Mouse (Mus musculus) urinary bladder, postnatal 14 days (tissue): ENCODE results near the gene 1700093K21Rik.
"Not testable (repeated sequence)": the region's sequence is repeated elsewhere in the genome, so short reads cannot be mapped to it uniquely, and the experiment has no call there.

Source experiments
- DNase-seq: peaks from one replicate; pipeline ENCODE4 v3.0.0; 2021; ENCODE audit warnings: low spot score

1700093K21Rik gene

DNA sequence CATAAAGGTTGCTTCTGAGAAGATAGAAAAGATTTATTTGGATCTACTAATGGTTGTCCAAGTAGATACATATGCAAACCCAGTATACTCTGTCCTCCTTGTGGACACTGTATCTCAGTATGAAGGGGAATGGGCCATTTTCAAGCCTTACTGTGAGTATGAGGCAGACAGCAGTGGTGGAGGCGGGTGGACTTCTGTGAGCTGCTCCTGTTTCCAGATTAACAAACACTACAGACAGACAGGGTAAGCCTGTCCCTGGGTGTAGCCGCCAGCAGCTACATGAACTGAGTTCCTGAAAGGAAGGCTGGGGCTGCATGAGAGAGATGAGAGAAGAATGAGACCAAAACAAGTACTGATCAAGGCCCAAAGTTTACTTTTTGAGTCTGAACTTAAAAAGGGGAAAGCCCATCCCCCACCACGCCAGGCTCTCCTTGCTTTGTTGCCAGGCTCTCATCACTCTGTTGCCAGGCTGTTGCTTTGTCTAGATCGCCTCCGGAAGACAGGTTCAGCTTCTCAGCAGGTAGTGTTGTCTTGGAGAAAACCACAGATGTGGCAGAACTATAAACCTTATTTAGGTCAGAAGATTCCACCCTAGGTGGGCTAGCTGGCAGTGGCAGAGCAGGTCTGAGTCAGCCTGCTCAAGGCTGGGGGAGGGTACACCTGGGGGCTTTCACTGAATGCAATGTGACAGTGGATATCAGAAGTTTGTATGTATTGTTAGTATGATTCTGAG is at the start of gene 1700093K21Rik:
Gene 1700093K21Rik, minus strand, starts transcription at position 683 of the 733 bp plus-strand sequence.
- DNase-seq, result no peak

DNA sequence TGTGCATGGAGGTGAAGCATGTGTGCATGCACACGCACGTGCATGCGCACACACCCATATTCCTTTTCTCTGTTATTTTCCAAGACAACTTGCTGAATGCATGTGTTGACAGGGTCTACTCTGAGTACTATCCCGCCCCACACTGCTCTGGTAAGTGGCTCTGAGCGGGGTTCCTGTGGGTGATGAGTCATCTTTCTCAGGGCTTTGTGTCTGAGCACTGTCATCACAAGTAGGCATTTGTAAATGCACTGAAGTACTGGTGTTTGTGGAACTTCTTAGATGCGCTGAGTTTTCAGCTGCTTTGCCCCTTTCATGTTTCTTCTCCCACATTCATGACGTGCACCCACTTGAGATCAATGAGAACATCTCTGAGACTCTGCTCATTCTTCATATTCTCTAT is 49.2 kb upstream of the 1700093K21Rik start:
- no peak for DNase-seq

DNA sequence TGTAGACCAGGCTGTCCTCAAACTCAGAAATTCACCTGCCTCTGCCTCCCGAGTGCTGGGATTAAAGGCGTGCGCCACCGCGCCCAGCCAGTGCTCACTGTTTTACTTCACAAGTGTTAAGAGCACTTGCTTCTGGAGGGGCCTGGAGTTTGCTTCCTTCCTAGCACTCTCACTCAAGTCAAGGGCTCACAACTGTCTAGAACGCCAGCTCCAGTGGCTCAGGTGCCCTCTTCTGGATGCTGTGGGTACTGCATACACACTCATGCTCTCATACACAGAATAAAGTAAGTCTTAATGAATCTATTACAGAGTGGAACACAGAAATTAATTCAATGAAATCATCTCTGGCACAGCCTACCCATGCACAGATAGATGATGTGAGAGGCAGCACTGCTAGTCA is 44.8 kb upstream of the 1700093K21Rik start:
- peak; percentile 77 for DNase-seq

DNA sequence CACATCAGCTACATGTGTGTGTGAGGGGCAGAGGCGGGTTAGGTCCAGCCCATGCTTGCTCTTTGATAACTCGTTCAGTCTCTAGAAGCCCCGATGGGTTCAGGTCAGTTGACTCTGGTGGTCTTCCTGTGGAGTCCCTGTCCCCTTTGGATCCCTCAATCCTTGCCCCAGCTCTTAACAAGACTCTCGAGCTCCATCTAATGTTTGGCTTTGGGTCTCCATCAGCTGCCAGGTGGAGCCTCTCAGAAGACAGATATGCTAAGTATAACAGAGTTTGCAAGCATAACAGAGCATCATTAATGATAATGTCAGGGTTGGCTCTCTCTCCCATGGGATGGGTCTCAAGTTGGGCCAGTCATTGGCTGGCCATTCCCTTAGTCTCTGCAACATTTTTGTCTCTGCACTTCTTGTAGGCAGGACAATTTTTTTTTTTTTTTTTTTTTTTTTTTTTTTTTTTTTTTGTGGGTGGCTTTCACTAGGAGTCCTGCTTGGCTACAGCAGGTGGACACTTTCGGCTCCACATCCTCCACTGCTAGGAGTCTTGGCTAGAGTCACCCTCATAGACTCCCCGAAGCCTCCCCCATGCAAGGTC is 36.2 kb upstream of the 1700093K21Rik start:
- no peak for DNase-seq

DNA sequence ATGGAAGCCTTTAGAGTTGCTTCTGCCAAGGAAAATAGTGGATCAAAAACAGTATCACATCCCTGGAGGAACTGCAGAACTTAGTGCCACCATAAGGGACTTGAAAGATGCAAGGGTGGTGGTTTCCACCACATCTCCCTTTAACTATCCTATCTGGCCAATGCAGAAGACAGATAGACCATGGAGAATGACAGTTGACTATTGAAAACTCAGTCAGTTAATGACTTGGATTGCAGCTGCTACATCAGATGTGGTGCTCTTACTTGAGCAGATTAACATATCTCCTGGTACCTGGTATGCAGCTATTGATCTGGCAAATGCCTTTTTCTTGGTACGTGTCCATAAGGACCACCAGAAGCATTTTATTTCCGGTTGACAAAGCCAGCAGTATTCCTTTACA is 16.5 kb upstream of the 1700093K21Rik start:
- DNase-seq, result no peak

DNA sequence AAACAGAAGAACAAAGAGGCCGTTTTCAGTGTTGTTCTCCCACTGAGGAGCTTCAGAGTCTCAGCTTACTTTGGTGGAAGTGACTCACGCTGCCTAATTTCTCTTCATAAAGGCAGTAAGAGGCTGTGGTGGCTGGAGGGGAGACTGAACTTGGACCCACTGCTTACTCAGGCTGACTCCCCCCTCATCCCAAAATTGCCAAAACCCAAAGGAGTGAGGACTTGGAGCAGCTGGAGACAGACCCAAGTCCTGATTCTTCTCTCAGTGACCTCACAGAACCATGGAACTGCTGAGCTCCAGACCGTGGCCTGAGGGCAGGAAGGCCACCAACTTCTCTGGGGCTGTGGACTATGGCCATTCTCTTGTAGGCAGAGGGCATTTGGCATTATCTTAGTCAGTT is 2.0 kb downstream of the 1700093K21Rik start:
- no peak for DNase-seq

DNA sequence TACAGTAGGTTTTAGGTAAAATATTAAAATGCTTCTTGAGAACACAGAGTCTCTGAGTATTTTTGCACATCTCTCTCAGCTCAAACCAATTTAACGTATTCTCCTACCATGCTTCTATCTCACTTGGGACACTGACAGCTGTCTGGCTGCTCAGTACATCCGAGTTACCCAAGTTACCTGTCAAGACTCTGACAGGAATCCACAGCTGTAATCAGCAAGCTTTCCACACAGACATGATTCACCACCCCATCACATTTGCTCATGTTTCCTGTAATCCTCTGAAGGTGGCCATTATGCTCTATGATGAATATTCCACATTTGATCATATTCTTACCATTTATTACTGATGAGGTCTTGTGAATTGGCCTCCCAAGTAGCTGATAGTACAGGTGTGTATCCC is 5.6 kb downstream of the 1700093K21Rik start:
- no peak for DNase-seq

DNA sequence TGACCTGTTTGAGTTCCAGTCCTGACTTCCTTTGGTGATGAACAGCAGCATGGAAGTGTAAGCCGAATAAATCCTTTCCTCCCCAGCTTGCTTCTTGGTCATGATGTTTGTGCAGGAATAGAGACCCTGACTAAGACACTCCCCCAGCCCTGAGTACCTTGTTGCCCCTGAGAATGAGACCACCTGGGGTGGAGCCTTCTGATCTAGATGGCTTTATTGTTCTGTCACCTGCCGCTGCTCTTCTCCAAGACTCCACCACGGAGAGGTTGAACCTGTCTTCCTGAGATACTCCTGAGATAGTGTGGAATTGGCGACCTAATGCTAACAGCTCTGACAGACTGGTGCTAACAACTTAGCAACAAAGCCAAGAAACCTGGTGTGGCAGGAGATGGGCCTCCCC is 6.2 kb downstream of the 1700093K21Rik start:
- DNase-seq, result not testable (repeated sequence)

DNA sequence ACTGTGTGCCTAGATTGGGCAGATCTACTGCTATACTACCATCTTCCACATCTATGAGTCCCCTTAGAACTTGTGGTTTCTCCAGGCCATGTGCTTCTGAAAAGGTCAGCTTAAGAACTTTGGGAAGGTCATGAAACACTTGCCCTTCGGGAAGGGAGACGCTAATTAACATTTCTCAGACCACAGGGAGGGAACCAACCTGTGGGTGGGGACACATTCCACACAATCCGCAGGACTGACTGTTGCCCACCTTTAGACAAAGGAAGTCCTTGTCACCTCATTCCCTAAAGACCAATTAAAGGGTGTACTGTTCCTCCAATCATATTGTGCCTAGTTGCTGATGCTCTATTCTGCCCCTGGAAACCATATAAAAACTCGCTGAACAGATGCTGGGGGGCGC is 16.2 kb downstream of the 1700093K21Rik start:
- not testable (repeated sequence) for DNase-seq

DNA sequence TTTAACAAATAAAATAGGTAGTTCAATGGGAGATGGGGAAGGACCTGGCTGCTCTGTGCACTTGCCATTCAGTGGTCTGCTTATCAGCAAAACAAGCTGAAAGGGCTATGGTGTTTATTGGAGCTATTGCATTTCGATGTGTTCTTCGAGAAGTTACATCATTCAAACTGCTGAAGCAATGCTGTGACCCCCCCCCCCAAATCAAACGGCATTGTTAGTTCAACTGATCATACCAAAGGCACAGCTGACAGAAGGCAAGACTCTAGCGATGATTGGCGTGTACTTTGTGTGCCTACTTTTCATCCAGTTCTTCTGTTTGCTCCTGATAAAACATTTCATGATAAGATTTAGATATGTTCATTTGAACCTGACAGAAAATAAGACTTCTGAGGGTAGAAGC is 22.3 kb downstream of the 1700093K21Rik start:
- no peak for DNase-seq

DNA sequence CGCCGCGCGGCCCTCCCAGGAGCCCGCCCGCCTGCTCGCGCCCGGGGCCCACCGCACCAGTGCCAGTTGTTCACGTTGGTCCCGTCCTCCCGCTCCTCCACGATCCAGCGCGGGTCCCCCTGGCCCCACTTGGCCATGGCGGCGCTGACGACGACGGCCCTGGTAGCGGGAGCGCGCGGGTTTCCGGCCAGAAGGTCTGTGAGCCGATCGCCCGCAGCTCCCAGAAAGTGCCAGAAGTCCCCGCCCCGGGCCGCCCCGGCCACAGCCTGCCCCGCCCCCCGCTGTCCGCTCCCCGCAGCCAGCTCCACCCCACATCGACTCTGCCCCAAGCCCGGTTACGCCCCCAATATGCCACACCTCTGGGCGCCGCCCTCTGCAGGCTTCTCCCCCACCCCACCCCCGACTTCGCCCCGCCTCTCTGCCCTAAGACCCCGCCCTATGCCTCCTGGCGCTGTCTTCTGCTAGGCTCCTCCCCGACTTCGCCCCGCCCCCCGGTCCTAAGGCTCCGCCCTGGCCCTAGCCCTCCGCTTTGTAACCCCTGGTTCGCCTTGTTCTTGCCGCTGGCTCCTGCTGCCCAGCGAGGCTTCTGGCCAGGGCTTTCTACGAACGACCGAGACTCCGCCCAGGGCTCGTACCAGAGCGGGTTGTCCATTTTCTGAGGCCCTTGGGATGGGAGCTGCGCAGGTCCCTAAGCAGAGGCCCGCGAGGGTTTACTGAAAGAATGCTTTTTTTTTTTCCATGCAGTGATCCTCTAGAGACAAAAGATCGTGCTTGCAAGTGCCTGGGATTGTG is 23.0 kb downstream of the 1700093K21Rik start, which contains the start of gene Ahsa2:
Gene Ahsa2, minus strand, starts transcription at position 313 of the 792 bp plus-strand sequence.
- DNase-seq, result peak; percentile 98

DNA sequence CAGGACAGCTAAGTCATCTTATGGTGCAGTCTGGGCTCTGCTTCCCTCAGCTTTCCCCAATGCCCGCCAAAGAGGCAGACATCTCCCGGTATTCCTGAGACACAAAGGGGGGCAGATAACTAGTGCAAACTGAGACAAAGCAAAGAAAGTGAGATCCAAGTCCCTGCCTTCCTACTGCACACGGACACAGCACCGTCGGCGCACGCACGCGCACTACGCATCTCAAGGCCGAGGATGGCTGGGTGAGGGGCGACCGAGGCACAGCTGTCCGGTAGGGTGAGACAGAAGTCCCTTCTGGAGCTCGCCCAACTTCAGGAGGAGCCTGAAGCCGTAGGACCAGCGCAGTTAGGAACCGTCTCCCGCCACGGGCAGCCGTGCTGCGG is 23.6 kb downstream of the 1700093K21Rik start:
- DNase-seq, result peak; percentile 66

DNA sequence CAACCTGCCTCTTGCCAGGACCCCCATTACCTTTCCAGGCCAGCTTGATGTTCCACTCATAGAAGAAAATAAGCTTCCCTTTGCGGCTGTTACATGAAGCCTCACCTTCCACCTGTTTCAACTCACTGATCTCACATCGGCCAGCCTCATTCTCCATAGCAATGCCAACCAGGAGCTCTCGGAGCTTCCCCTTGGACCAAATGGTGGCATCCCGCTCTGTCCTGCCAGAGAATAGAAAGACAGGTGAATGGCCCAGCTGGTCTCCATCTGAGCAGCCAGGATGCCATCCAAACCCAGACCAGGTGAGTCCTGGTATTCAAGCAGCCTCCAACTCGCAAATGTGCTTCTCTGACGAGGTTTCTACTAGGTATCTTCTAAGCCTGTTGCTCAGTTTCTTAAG is 24.3 kb downstream of the 1700093K21Rik start:
- no peak for DNase-seq

DNA sequence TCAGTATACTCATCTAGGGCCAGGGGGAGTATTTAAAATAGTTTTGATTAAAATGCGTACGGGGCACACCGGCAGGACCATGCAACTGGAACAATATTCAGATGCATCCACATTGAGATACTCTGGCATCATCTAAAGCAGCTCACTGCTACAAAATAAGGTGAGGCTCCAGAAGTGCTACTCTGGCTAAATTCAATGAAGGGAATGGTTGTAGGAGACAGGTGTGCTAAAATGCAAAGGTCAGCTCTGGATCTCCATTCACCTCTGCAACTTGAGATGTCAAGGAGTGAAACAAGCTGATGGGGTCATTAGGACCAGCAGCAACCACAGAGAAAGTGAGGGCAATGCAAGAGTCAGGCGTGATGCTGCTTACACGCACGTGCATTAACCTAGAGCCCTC is 25.7 kb downstream of the 1700093K21Rik start:
- no peak for DNase-seq

DNA sequence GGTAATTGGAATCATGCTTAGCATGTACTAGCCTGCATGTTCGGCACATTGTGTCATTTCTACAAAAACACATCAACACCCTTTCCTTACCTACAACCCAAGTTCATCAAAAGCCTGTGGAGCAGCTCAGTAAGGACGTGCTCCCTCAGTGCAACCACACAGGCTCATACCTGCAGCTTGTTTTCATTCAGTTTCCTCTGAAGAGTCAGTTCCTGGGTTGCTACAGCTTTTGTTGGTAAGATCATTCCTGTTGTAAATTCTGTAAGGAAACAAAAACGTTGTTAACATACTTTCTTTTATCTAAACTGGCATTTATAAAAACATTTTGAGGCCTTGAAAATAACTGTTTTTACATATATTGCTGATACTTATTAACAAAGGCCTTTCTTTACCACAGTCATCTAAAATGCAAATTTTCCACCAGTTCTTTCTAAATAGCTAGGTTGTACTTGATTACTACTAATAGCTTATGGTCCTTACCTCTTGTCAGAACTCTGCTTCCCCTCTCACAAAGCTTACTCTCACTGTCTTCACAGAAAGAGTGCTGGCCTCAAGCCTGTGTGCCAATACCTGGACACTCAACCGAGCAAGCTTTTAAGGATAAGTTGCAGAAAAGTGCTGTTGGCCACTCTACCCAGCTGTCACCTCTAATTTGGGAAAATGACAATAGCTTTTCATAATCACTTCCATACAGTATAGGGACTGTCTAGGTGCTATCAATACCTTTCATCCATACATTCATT is 28.7 kb downstream of the 1700093K21Rik start:
- no peak for DNase-seq

DNA sequence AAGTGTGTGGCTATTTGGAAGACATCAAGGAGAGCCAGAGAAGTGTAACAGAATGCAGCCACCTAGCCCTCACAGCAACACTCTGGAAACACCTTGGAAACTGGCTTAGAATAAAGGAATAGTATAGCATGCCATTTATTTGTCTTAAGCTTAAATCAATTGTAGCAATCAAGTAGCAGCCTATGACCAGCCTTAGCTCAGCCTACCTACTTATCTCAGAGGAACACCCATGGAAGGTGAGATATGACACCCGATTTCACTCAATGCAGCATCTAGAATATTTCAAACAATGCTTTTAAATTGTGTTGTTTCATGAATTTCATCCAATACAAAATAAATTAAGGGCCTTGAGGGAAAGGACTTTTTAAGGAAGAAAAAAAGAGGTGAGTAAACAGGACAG is 31.0 kb downstream of the 1700093K21Rik start:
- DNase-seq, result no peak
